Mouse (Mus musculus): ENCODE results near the gene Smagp. TPM values are rescaled to one million over a fixed set of nuclear protein-coding genes. Genes with fewer than 3 reads are reported as not detected.

The Smagp gene
- total and polyA plus RNA-seq, 2 experiments from 2014 or later = 19.0 to 27.6 TPM

DNA sequence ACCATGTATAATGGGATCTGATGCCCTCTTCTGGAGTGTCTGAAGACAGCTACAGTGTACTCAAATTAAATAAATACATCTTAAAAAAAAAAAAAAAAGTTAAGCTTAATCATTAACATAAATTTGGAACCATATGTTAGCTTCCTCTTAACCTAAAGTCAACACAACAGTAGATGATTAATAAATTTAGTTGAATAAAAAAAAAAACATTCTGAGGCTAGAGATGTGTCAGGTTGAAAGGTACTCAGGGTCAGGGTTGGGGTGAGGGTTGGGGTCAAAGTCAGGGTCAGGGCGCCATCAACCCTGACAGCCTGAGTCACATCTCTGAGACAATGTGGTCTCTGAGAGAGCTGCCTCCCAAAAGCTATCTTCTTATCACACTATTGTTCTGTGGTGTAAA is 17.5 kb upstream of the Smagp start:
- H3K27me3 ChIP-seq (ENCODE audit: control insufficient read depth, insufficient read depth, low read length) = no peaks in the 10 kb centered on the region
- TF ChIP-seq CTCF (IDR thresholded peaks at IDR 0.05; ENCODE audit: low read depth) = no peak
- no peak for TF ChIP-seq EP300 (IDR thresholded peaks at IDR 0.05; ENCODE audit: low read depth)
- no peak overlapping the region for H3K9ac ChIP-seq (replicated peaks; ENCODE audit: low read depth, low read length)
- no peaks in the 10 kb centered on the region for H3K4me1 ChIP-seq (ENCODE audit: control insufficient read depth, insufficient read depth)
- 78% methylated on average over 1 of the region's 1 CpGs for WGBS
- DNase-seq (ENCODE audit: low spot score) (no peak), ATAC-seq (ENCODE audit: insufficient read depth, low read depth) (no peak)
- H3K4me3 ChIP-seq (ENCODE audit: low read depth, low read length) = no peak overlapping the region
- no peak overlapping the region for H3K4me2 ChIP-seq (ENCODE audit: low read depth, low read length)
- H3K9me3 ChIP-seq (replicated peaks; ENCODE audit: control insufficient read depth, low read length) = no peaks in the 10 kb centered on the region
- H3K36me3 ChIP-seq (replicated peaks; ENCODE audit: control insufficient read depth, insufficient read depth, low read length) = no peaks in the 10 kb centered on the region
- no peak overlapping the region for H3K27ac ChIP-seq (ENCODE audit: low read depth)

DNA sequence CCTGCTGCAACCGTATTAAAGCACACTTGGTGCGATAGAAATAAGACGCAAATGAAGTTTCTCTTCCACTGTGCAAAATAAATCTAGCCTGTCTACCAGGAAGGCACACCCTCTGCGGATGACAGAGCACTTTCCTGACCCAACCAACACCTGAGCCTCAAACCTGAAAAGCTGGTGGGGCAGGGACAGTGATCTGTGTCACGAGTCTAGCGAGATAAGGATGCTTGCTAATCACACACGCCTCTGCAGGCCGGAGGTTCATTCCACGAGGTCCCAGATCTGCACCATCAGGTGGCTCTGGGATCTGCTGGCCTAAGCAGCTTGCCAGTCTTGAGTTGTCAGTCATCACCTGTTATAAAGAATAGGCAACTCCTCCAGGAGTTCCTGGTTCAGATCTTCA is 14.9 kb upstream of the Smagp start:
- no peak overlapping the region for H3K9ac ChIP-seq (replicated peaks; ENCODE audit: low read depth, low read length)
- H3K4me1 ChIP-seq (ENCODE audit: control insufficient read depth, insufficient read depth) = no peaks in the 10 kb centered on the region
- TF ChIP-seq EP300 (IDR thresholded peaks at IDR 0.05; ENCODE audit: low read depth) (no peak), CTCF (IDR thresholded peaks at IDR 0.05; ENCODE audit: low read depth) (no peak)
- ATAC-seq (ENCODE audit: insufficient read depth, low read depth) = no peak
- DNase-seq (ENCODE audit: low spot score) = no peak
- H3K9me3 ChIP-seq (replicated peaks; ENCODE audit: control insufficient read depth, low read length) = no peaks in the 10 kb centered on the region
- WGBS = 58% methylated on average over 9 of the region's 9 CpGs
- H3K4me3 ChIP-seq (ENCODE audit: low read depth, low read length) = no peak overlapping the region
- no peaks in the 10 kb centered on the region for H3K36me3 ChIP-seq (replicated peaks; ENCODE audit: control insufficient read depth, insufficient read depth, low read length)
- no peak overlapping the region for H3K4me2 ChIP-seq (ENCODE audit: low read depth, low read length)
- no peak overlapping the region for H3K27ac ChIP-seq (ENCODE audit: low read depth)
- H3K27me3 ChIP-seq (ENCODE audit: control insufficient read depth, insufficient read depth, low read length) = no peaks in the 10 kb centered on the region

DNA sequence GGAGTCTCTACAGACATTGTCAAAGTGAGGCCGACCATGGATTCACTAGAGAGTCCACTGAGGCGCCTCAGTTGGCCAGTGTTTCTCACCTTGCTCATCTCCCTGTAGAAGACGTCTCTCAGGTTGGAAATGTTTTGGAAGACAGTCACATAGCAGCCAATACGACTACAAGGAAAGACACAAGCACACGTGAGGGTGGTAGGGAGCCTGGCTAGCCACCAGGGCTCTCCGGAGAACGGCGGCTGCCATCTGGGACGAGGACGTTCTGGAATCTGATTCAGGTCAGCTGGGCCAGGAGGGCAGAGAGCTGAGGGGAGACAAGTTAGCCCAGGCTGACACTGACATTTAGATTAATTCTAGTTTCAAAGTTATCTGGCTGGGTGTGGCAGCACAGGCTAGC is 13.4 kb upstream of the Smagp start:
- TF ChIP-seq EP300 (IDR thresholded peaks at IDR 0.05; ENCODE audit: low read depth) = no peak
- no peak for TF ChIP-seq CTCF (IDR thresholded peaks at IDR 0.05; ENCODE audit: low read depth)
- Histone ChIP-seq H3K4me3 (ENCODE audit: low read depth, low read length) (no peak overlapping the region), H3K4me1 (ENCODE audit: control insufficient read depth, insufficient read depth) (no peaks in the 10 kb centered on the region), H3K4me2 (ENCODE audit: low read depth, low read length) (no peak overlapping the region), H3K27me3 (ENCODE audit: control insufficient read depth, insufficient read depth, low read length) (no peaks in the 10 kb centered on the region), H3K9ac (replicated peaks; ENCODE audit: low read depth, low read length) (no peak overlapping the region), H3K36me3 (replicated peaks; ENCODE audit: control insufficient read depth, insufficient read depth, low read length) (no peaks in the 10 kb centered on the region), H3K27ac (ENCODE audit: low read depth) (no peak overlapping the region), H3K9me3 (replicated peaks; ENCODE audit: control insufficient read depth, low read length) (no peaks in the 10 kb centered on the region)
- DNase-seq (ENCODE audit: low spot score) (no peak), ATAC-seq (ENCODE audit: insufficient read depth, low read depth) (no peak)
- 68% methylated on average over 10 of the region's 10 CpGs for WGBS

DNA sequence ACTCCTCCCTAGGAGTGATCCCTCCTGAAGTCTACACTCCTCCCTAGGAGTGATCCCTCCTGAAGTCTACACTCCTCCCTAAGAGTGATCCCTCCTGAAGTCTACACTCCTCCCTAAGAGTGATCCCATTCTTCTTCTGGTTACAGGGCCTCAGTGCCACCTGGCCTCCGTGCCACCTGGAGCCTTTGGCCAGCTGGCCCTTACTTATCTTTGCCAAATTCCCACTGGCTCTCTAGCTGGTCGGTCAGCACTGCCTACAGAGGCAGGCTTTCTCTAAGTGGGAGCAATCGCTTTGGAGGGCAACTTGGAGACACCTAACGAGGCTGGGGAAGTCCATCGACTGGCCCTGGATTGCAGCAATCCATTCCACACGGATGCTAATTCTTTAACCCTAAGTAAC is 9.4 kb upstream of the Smagp start:
- TF ChIP-seq CTCF (IDR thresholded peaks at IDR 0.05; ENCODE audit: low read depth) (no peak), EP300 (IDR thresholded peaks at IDR 0.05; ENCODE audit: low read depth) (no peak)
- H3K27me3 ChIP-seq (ENCODE audit: control insufficient read depth, insufficient read depth, low read length) = no peaks in the 10 kb centered on the region
- H3K9me3 ChIP-seq (replicated peaks; ENCODE audit: control insufficient read depth, low read length) = no peaks in the 10 kb centered on the region
- no peak overlapping the region for H3K27ac ChIP-seq (ENCODE audit: low read depth)
- H3K36me3 ChIP-seq (replicated peaks; ENCODE audit: control insufficient read depth, insufficient read depth, low read length) = no peaks in the 10 kb centered on the region
- H3K4me3 ChIP-seq (ENCODE audit: low read depth, low read length) = no peak overlapping the region
- DNase-seq (ENCODE audit: low spot score) (no peak), ATAC-seq (ENCODE audit: insufficient read depth, low read depth) (no peak)
- 0 out of 2 replicates have a peak, but pooled peaks cover 4% of the 10 kb centered on the region for H3K4me1 ChIP-seq (ENCODE audit: control insufficient read depth, insufficient read depth)
- H3K4me2 ChIP-seq (ENCODE audit: low read depth, low read length) = no peak overlapping the region
- WGBS = 73% methylated on average over 6 of the region's 6 CpGs
- H3K9ac ChIP-seq (replicated peaks; ENCODE audit: low read depth, low read length) = no peak overlapping the region

DNA sequence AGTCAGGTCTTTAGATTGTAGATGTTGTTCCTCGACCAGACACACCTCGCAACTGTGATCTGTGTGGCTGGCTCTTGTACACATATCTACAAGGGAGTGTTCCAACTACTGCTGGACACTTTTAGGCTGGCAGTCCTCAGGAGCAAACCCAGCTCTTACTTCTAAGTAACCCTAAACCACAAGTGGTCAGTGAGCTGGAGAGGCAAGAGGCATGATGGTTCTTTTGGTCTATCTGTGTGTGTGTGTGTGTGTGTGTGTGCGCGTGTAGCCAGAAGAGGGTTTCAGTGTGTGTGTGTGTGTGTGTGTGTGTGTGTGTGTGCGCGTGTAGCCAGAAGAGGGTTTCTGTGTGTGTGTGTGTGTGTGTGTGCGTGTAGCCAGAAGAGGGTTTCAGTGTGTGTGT is 5.7 kb upstream of the Smagp start:
- Histone ChIP-seq H3K4me2 (ENCODE audit: low read depth, low read length) (no peak overlapping the region), H3K4me1 (ENCODE audit: control insufficient read depth, insufficient read depth) (peaks cover 14% of the 10 kb centered on the region; the same call in 1 of the 2 replicates), H3K9ac (replicated peaks; ENCODE audit: low read depth, low read length) (no peak overlapping the region), H3K4me3 (ENCODE audit: low read depth, low read length) (no peak overlapping the region), H3K27me3 (ENCODE audit: control insufficient read depth, insufficient read depth, low read length) (no peaks in the 10 kb centered on the region), H3K9me3 (replicated peaks; ENCODE audit: control insufficient read depth, low read length) (no peaks in the 10 kb centered on the region), H3K36me3 (replicated peaks; ENCODE audit: control insufficient read depth, insufficient read depth, low read length) (no peaks in the 10 kb centered on the region), H3K27ac (ENCODE audit: low read depth) (no peak overlapping the region)
- ATAC-seq (ENCODE audit: insufficient read depth, low read depth) (no peak), DNase-seq (ENCODE audit: low spot score) (no peak)
- TF ChIP-seq EP300 (IDR thresholded peaks at IDR 0.05; ENCODE audit: low read depth) (no peak), CTCF (IDR thresholded peaks at IDR 0.05; ENCODE audit: low read depth) (no peak)
- WGBS = 89% methylated on average over 7 of the region's 7 CpGs

DNA sequence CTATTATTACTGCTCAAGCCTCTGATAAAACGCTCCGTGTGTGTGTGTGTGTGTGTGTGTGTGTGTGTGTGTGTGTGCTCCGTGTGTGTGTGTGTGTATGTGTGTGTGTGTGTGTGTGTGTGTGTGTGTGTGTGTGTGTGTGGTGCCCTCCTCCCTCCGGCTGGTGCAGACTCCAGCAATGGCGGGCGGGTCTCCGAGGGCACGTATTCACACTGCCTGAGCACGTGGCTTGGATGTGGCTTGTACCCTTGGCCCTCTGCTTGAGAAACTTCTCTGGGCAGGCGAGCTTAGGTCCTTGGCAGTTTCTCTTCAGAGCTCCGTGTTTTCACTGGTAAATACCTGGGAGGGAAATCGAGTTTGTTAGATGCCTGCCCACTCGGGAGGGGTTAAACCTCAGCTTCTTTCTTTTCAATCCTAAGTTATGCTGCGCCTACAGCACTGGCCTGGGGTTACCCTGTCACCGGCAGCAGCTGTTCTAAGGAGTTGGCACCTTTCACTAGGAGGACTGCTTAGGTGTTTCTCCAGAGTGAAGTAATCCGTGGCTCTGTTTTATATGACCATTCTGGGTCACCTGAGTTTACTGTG is 4.6 kb upstream of the Smagp start:
- Histone ChIP-seq H3K4me3 (ENCODE audit: low read depth, low read length) (no peak overlapping the region), H3K9me3 (replicated peaks; ENCODE audit: control insufficient read depth, low read length) (no peaks in the 10 kb centered on the region), H3K27ac (ENCODE audit: low read depth) (no peak overlapping the region; the same call in 1 of the 2 replicates), H3K9ac (replicated peaks; ENCODE audit: low read depth, low read length) (no peak overlapping the region), H3K36me3 (replicated peaks; ENCODE audit: control insufficient read depth, insufficient read depth, low read length) (no peaks in the 10 kb centered on the region), H3K4me1 (ENCODE audit: control insufficient read depth, insufficient read depth) (peaks cover 16% of the 10 kb centered on the region; the same call in 1 of the 2 replicates), H3K27me3 (ENCODE audit: control insufficient read depth, insufficient read depth, low read length) (peaks cover 9% of the 10 kb centered on the region), H3K4me2 (ENCODE audit: low read depth, low read length) (peak overlapping the region; percentile 39)
- peak; percentile 25; the same call in 1 of the 2 replicates for ATAC-seq (ENCODE audit: insufficient read depth, low read depth)
- 50% methylated on average over 15 of the region's 16 CpGs for WGBS
- DNase-seq (ENCODE audit: low spot score) = no peak
- TF ChIP-seq CTCF (IDR thresholded peaks at IDR 0.05; ENCODE audit: low read depth) (no peak), EP300 (IDR thresholded peaks at IDR 0.05; ENCODE audit: low read depth) (no peak)

Data from heart, postnatal 0 days (tissue).